Mouse (Mus musculus) inflammation-experienced regulatory T-cells, adult 6 months (primary cell): ENCODE data around the gene Rsad2. TPM values are rescaled to one million over a fixed set of nuclear protein-coding genes. Genes with fewer than 3 reads are reported as not detected.
"Not testable (repeated sequence)": the region's sequence is repeated elsewhere in the genome, so short reads cannot be mapped to it uniquely, and the experiment has no call there.

Experiments used
- ATAC-seq: one replicate; pipeline ENCODE4 v1.8.0; 2017
- polyA plus RNA-seq, 3 experiments: library from polyadenylated mRNA; unstranded; fragments of 100-300 nt; shearing (Covaris generic); gene quantifications; one replicate each; pipeline ENCODE4 v1.2.1; 2017

Rsad2 gene
- polyA plus RNA-seq, 3 experiments from 2014 or later, result 2.8 to 4.0 (median 3.0) TPM

DNA sequence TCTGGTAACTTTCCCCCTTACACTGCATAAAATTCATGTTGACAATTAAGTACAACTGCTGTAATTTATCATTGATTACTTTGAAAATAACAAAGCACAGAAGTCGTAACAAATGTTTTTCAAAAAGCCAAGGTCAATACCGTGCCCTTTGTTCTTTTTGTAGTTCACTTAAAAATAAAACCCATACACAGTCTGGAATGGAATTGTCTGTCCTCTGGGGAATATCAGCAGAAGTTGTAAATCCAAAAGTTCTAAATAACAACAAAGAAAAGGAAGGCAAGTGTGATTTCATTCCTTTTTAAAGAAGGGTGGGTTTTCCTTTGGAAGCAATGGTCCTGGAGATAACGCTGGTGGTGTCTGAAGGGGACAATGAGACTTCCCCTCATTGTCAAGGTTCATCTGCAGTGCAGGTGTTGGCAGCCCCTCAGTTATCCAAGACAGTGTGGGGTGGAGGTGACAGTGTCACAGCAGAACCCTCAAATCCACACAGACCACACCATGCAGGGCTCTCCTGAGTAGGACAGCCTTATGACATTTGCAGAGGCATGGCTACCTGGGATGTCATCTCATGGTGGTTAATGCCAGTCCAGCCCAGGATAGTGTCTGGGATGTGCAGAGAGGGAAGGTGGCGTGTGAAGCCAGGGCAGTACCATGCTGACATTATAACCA, 9.7 kb downstream of the Rsad2 start:
- no peak for ATAC-seq

DNA sequence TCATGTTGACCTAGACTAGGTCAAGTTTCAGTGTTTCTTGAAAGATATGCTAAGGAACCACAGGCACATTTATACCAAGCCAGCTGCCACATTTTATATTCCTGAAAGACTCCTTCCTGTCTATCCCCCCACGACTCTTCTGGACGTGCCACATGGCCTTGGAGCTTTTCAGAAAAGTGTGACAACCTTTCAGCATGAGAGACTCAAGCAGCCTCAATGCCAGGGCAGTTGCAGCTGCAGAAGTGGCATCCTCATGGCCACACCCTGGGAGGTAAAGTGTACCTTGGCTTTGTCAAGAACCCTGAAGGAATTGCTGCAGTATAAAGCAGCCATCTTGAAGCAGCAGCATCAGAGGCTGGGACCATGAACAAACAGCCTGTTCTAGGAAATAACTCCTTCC, 11.7 kb downstream of the Rsad2 start:
- no peak for ATAC-seq

DNA sequence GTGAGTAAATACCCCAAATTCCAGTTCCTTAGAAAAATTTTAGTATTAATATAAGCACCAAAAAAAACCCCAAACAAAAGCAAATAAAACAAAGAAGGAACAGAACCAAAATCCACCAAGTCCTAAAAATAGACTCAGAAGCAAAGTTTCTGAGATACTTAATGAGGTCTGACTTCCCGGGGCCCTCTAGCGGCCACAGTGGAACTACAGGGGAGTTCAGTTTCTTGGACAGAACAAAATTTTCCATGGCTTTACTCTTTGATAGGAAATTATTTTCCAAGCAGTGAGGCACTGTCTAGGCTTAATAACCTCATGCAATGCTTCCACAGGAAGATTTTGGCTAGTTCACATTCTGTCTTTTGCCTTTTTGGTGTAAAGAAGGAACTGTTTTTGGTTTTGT, 12.2 kb downstream of the Rsad2 start:
- ATAC-seq, result peak; percentile 85

DNA sequence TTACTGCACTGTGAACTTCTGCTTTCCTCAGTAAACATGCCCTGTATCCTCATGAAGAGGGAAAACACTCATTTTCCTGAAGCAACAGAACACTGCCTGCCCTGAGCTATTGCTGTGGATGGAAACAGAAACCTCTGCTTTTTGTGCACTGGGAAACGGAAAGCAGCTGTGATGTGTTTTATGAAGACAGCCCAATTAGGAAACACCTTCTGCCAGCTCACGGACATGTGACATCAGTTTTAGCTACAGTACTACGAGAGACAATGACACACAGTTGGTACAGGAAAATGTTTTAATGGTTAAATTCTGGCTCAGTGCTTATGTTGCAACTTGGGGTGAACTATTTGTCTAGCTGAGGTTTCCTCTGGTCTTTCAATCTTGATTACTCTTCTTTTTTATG, 16.9 kb downstream of the Rsad2 start:
- ATAC-seq, result peak; percentile 27

DNA sequence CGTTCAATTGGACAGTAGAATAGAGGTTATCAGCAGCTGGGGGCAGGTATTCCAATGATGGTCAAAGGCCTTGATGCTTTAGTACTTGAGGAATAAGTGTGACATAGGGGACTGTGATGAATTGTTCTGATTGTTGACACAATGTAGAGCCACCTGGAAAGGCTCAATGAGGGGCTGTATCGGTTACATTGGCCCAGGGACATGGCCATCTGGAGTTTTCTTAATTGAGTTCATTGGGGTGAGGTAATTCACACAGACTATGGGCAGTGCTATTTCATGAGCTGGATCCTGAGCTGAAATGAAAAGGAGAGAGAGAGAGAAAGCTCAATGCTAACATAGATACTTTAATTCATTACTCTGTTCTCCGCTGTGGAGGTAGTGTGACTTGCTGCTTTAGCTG, 18.3 kb downstream of the Rsad2 start:
- ATAC-seq, result no peak

DNA sequence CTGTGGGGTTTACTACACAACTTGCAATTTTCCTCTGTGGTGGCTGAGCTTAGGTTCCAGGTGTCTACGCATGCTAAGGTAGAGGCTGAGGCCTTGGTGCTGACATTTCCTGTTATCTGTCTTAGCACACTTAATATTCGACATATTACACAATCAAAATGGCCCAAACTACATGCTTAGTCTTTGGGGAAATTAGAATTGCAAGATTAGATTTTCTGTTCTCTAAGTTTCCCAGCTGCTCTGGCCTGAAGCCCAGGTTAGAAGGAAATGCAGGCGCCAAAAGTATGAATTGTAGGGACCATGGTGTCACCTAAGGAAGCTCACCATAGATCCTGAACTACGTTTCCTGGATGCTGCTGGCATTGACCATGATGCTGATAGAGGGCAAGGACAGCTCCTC, 19.9 kb downstream of the Rsad2 start:
- no peak for ATAC-seq

DNA sequence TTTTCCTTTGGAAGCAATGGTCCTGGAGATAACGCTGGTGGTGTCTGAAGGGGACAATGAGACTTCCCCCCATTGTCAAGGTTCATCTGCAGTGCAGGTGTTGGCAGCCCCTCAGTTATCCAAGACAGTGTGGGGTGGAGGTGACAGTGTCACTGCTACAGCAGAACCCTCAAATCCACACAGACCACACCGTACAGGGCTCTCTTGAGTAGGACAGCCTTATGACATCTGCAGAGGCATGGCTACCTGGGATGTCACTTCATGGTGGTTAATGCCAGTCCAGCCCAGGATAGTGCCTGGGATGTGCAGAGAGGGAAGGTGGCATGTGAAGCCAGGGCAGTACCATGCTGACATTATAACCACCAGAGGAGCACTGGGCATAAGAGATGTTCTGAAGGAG, 27.5 kb downstream of the Rsad2 start:
- ATAC-seq, result not testable (repeated sequence)

DNA sequence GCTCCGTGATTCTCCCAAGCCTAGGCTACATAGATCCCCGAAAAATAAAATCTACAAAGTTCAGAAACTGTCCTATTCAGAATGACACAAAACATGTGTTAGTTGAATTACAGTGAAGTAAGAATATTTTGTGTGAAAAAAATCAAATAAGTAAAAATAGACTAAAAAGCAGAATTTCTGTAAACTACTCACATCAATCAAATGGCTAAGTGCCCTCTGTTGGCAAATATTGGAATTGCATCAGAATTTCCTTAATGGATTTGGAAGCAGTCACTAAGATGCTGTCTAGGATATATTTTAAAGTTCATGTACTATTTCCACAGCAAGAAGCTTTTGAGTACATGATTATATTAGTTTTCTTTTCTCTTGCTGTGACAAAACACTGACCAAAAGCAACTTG, 31.4 kb downstream of the Rsad2 start:
- no peak for ATAC-seq

DNA sequence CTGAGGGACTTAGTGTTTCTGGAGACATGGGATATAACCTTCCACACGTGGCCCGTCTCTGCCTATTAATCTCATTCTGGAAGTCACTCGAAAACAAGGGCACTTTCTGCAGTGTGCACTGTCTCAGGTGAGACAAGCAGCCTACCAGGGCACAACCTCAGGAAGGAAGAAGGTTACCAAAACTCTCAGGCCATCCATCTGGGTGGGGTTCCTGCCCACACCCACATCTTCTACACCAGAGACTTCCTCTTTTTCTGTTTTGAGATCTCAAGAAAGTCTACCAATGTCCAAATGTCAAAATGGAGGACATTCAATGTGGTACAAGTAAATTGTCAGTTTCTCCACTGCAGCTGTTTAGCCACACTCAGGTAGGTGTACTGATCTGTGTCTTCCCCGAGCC, 37.9 kb downstream of the Rsad2 start:
- ATAC-seq, result no peak

DNA sequence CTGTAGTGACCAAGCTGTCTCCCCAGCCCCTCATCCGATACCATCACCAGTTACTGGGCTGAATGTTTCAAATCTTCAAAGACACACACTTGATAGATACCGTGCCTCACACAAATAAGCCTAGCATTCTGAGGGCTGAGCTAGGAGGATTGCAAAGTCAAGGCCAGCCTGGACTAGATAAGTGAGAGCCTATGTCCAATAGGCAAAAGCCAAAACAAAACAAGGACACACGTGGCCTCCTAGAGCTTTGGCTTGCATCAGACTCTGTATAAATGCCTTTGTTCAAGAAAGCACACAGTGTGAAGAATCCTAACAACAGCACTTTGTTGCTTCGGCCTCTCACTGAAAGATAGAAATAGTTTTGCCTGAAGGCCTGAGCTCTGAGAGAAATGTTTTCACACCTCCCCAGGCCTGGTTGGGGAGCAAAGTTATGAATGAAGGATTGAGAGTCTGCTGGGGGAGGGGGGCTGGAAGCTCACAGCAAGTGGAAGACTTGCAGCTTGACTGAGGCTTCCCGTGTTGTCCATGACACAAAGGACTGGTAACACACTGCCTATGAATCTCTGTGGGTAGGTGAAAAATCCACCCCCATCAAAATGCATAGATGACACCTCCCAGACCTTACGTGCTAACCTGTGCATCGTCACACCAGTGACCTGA, 39.5 kb downstream of the Rsad2 start:
- ATAC-seq, result no peak

DNA sequence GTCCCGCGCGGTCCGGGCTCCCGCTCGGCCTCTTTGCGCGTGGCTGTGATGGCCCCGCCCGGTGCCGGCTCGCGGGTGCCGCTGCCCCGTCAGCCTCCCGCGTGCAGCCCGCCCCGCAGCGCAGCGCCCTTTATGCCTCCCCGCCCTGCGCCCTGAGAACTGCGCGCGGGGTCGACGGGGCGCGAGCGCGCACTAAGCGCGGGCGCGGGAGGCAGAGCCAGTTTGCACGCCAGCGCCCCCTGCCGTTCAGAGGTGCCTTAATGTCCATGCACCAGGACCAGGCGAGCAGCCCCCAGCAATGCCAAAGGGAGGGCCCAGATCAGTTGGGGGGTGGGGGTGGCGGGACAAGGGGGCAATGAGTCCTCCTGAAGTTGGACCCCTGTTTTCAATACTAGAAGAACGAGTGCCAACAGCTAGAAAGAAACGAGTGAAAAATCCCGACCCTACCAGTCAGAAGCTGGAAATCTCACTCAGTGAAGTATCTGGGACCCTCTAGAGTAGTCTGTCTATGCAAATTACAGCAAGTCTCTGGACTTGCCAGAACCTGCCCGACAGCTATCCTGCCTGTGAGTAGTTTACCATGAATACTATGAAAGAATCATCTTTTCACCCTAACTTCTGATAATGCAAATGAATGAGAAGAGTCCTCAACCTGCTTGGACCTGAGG, 41.0 kb downstream of the Rsad2 start, which contains the start of gene Rnf144a:
Gene Rnf144a (minus strand): TSS at position 151 of the 668 bp plus-strand sequence.
- peak; percentile 85 for ATAC-seq

DNA sequence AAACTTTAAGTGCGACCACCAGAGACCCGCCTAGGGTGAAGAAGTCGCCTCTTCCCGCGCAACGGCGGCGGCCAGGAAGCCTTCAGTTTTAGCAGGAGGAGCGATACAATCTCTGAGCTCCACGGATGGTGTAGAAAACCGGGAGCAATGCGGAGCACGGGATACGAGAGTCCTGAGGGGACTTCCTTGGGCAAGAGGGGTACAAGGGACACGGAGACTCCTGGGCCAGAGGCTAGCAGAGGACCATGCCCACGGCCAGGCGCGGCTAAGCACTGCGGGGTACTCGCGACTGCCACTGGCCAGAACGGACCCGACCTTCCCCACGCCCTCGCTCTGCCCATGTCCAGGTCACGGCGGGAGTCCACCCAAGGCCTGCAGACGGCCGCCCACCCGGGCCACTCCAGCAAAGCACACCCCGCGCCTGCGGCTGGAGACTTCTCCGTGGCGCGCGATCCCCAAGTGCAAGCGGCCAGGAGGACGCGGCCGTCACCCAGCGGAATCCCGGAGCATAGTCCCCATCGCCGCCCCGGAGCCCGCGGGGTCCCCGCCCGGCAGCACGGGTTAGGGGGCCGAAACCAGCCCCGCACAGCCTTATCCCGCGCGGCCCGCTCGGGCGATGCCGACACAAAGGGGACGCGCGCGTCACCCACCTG, 41.7 kb downstream of the Rsad2 start:
- peak; percentile 55 for ATAC-seq

DNA sequence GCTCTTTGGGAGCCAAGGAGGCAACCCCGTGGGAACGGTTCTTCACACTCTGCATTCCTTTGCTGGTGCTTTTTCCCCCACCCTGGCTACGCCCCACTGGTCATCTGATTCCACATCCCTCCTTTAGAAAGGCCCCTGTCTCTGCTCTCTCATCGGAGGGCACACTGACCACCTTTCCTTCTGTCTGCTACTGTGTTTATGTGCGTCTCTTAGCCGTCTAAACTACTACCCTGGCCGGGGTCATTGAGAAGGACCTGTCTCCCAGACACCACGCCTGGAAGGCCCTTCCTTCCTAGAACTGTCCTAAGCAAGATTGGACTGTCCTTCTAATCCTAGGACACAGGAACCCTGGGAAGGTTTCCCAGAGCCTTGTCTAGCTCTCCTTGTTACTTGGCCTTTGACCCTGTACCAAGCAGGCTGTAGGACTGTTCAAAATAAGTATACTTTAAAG, 42.3 kb downstream of the Rsad2 start:
- ATAC-seq, result no peak

DNA sequence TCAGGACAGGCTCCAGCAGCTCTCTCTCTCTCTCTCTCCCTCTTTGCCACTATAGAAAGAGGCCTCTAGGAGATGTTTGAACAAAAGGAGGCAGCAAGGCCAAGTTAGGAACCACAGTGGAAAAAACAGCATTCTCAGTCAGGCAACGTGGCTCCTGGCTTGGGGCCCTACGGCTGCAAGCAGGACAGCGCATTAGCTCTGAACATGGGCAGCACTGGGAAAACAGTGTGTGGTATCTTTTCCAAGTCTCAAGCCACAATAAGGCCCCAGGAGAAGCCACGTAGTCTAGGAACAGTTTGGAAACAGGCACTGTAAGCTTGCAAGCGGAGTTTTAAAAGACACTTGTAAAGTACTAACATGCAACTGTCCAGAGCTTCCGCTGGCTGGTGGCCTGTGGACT, 43.5 kb downstream of the Rsad2 start:
- ATAC-seq, result no peak

DNA sequence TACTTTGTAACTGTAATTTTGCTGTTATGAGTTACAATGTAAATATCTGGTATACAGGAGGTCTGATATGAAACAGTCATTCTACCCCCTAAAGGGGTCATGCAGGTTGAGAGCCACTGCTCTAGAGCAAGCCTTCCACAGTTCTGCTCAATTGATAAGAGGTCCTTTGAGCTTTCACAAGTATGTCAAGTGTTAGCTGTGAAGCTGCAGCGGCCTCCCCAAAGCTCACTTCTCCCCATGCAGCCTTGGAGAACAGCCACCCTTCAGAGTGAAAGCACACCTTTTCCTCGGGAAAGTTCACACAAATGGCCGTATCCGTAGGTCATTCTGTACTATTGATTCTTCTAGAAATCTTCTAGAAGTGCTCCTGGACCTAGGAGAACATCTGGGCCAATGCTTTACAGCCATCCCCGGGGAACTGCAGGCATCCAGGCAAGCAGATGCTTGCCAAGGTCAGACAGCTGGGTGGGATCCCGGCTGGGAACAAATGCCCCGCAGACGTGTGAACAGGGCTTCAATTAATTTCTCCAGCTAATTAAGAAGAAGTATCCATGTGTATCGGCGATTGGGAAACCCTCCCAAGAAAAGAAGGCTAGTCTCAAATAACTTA, 44.3 kb downstream of the Rsad2 start:
- no peak for ATAC-seq

DNA sequence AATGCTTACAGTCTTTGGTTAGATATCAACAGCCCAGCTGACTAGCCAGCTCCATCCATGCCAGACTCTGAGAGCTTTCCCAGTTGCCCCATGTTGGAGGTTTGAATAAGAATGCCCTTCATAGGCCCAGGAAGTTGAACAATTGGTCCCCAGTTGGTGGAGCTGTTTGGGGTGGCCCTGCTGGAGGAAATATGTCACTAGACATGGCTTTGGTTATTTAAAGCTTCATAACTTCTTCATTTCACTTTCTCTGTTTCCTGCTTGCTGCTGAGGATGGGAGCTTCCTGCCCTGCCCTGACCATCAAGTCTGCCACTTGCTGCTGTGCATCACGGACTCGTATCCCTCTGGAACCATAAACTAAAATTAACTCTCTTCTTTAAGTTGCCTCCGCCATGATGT, 45.8 kb downstream of the Rsad2 start:
- ATAC-seq, result no peak

DNA sequence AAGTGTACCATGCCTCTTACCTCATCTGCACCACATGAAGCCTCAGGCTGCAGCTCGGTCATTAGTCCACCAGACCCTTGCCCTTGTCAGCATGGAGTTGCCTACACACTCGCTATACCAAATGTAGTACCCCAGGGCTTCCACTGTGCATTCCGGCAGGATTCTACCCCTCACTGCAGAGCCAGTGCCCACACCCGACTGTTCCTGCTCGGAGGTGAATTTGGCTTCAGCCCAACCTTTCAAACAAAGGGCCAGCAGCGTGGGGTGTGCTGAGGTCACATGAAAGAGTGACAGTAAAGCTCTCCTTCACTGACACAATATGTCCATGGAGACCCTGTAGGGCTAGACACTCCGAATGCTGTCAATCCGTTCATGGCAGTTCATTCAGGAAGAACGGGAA, 47.5 kb downstream of the Rsad2 start:
- ATAC-seq, result no peak

DNA sequence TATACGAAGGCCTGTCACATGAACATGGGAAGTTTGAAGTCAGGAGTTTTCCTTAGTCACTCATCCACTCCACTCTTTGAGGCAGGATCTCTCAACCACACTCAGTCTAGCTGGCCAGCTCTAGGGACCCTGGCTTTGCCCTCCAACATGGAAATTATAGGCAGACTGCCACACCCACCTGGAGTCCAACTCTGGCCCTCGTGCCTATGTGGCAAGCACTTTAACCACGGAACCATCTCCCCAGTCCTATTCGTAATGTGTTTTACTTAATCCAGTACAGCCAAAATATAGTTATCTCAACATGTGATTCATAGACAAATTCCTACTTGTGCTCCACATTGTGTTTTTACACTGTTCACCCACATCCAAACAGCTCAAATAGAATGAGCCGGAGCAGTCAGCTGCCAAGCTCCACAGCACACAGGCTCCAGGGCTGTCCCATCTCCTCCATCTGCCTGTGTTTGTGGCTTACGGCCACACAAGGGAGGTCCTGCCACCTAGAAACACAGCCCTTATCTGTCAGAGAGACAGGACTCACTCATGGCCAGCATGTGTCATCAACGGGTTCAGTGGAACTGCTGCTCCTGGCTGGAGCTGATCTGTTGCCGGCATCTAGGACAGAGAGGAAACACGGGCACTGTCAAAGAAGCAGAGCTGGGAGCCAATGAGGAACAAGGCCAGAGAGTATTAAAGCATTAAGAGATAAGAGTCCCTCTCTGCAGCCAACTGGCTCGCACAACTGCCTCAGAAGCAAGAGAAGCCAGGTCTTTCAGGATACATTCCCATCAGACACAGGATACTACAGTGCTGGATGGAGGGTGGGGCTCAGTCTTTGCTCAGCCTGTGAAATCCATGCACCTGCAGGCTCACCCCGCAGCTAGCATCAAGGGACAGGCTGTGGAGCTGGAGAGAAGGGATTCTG, 51.2 kb downstream of the Rsad2 start:
- ATAC-seq, result no peak

DNA sequence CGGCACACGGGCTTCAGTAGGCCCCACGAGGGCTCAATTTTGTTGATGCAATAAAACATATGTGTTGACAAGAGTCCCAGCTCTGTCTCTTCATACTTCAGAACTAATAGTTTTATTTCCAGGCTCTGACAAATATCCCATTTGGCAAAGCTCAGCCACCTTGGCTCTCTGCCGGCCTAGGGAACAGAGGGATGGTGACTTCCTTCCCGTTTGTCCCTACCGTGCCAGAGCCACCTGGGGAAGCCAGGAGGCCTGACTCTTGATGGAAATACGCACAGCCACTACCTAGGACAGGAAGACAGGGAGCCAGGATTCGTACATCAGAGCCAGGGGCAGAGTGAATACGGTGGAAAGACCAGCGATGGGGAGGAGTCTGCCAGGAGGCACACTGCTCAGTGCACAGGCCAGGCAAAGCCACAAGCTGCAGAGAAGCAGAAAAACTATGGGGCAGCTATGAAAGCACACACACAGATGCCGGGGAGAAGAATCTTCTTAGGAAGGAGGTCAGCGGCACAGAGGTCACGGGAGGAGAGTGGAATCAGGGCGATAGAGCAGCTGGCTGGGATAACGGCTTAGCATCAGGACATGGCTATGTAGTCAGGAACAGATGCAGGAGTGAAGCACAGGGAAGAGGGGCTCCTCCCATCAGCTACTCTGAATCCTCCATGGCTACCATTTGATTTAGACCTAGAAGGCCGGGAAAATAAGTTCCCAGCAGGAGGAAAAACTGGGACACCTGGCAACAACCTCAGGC, 52.7 kb downstream of the Rsad2 start:
- no peak for ATAC-seq

DNA sequence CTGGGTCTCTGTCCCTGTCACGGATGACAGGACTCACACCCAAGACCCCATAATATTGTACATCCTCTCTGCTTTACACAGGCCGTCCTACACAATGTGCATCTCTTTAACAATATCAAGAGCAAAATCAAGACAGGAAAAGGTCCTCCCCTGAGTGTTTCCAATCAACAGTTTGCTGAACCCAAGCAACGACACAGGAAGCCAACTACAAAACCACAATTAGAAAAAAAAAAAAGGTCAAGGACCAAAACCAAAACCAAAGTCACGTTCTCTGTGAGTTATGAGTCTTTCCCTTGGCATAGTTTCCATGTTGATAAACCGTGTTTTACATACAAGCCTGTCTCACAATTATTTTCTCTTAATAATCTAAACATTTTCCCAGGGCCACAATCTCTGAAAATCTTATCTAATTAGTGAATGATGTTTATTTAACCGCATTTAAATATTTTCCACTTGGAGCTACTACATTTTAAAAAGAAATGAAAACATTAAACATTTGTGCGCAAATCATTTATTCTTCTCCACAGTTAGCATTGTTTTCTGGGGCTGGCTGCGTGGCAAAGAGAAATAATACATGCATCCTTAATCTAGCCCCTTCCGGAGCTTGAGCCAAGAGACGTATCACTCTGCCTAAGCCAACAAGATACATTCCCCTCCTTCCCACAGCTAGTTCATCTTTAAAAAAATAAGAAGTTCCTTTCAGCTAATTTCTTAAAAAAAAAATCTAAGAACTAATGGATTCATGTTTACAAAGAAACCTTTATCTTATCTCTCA, 54.4 kb downstream of the Rsad2 start:
- peak; percentile 90 for ATAC-seq
